Mouse (Mus musculus): ENCODE measurements around the gene Ipmk. TPM values are rescaled to one million over a fixed set of nuclear protein-coding genes. Genes with fewer than 3 reads are reported as not detected.

The Ipmk gene
- total RNA-seq, 2 experiments from 2014 or later = 39.0 to 40.5 TPM

DNA sequence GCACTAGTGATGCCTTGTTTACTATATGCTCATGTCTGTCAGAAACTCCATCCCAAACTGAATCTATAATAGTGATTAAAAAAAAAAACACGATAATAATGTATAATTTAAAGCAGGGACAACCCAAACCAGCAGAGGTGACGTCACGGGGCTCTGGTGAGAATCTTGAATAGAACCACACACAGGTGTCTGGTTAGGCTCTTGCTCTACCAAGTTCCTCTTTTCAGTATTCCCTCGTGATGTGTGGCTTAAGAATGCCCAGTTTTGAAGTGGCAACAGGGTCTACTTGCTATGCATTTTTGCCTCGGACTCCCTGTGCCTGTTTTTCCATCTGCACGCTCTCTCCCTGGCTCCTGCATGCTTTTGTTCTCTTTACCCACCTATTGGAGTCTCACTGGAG, 124.5 kb downstream of the Ipmk start:
- no peak overlapping the region for H3K4me3 ChIP-seq
- no peak for TF ChIP-seq CTCF (conservative IDR thresholded peaks at IDR 0.05)
- H3K27ac ChIP-seq = no peak overlapping the region
- no peak for DNase-seq (ENCODE audit: low spot score in 2 of 2)

DNA sequence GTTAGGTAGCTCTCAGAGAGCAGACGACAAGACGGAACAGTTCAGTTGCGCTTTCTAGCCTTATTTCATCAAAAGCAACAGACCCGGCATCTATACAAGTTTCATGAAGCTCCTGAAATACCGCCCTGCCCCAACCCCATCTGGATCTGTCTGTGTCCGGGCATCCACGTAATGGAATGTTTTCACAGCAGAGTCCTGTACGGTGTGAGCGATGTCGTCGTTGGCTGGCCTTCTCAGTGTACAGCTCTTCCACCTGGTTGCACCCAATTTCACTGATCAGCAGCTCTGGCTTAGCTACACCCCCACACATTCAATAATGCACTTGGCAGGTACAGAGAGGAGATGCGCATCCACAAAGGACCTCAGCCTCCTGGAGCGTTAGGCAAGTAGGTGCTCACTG, 126.0 kb downstream of the Ipmk start:
- TF ChIP-seq CTCF (conservative IDR thresholded peaks at IDR 0.05) = no peak
- Histone ChIP-seq H3K27ac (no peak overlapping the region), H3K4me3 (no peak overlapping the region)
- no peak for DNase-seq (ENCODE audit: low spot score in 2 of 2)

DNA sequence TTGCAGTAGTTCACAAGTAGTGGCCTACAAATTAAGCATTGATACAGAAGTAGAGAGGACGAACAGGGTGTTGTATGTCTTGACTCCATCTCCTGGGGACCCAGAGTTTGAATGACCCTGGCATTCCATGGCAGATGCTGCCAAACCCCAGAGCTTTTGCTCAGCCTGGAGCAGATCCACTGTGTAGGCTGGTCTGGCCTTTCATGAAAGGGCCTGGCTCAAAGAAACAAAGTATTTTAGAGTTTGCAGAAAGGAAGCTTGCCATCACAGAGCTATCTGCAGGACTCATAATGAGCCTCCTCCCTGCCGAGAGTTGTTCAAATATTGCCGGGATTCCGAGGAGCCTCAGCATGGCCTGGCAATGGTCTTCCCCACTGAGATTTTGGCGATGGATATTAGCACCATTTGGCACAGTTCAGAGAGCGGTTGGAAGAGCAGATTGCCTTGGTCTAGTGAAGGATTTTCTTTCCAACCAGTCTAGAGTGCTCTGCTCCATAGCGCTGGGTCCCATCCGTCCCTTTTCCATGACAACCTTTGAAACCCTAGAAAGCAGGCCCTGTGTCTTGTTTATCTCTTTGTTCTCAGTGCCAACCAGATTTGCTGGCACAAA, 129.0 kb downstream of the Ipmk start:
- Histone ChIP-seq H3K4me3 (no peak overlapping the region), H3K27ac (no peak overlapping the region)
- DNase-seq (ENCODE audit: low spot score in 2 of 2) = peak in 1 of 2 experiments; percentile 41
- TF ChIP-seq CTCF (conservative IDR thresholded peaks at IDR 0.05) = no peak

DNA sequence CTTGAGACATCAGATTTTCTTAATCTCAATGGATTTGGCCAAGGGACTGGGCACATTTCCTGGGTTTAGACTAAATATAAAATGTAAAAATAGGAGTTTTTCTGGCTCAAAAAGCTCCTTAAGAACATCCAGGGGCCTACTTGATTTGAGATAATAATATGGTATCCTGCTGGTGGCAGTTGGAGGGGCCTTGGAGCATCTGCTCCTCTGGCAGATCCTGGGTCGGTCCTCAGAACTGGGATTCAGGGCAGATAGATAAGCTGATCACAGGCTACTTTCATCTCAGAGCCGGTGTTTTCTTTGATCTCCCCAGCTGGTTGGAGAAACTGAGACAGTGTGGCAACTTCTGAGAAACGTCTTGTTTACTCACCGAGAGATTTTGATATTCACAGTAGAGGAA, 129.6 kb downstream of the Ipmk start:
- no peak for DNase-seq (ENCODE audit: low spot score in 2 of 2)
- Histone ChIP-seq H3K27ac (no peak overlapping the region), H3K4me3 (no peak overlapping the region)
- no peak for TF ChIP-seq CTCF (conservative IDR thresholded peaks at IDR 0.05)

DNA sequence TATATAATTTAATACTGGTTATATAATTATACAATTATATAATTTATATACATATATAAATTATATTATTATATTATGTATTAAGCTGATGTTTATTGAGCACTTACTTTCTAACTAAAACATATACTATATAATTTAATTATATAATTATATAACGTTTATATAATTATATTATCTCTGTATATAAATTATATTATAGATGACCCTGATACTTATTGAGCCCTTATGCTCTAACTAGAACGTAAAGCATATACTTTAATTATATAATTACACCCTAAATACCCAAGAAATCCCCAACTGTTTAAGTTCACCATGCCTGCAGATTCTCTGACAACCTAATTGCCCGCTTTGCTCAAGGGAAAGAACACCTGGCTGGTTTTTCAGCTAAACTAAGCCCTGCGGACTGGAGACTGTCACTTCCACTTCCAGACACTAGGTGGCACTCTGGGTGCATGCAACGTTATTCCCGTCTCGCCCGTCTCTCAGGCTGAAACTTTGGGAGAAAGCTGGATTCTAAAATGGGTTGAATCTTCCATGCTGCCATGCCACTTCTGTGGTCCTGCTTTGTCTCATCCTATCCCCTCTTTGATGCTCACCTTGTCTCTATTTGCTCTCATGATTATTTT, 132.2 kb downstream of the Ipmk start:
- TF ChIP-seq CTCF (conservative IDR thresholded peaks at IDR 0.05) = peak; percentile 89
- no peak overlapping the region for H3K27ac ChIP-seq
- peak; percentile 76 to 88 for DNase-seq (ENCODE audit: low spot score in 2 of 2)
- H3K4me3 ChIP-seq = no peak overlapping the region

Other genes starting within 250 kb of the Ipmk start
- gene Bicc1, start 188.1 kb upstream of the Ipmk start, total RNA-seq (2021) = 1 to 10 TPM; 4.4 to 5.2 TPM
- 10 to 100 TPM; 44.9 to 47.2 TPM for gene Tfam, start 109.5 kb upstream of the Ipmk start, total RNA-seq (2021)
- gene Ube2d1, start 62.5 kb upstream of the Ipmk start, total RNA-seq (2021) = 10 to 100 TPM; 52.8 to 54.0 TPM
- gene Cisd1, start 2.8 kb upstream of the Ipmk start, total RNA-seq (2021) = 100 to 1,000 TPM; 121 to 136 TPM

All from layer of hippocampus, adult 2 months (tissue).